Mouse (Mus musculus) gastrocnemius, postnatal 10 days (tissue): ENCODE data around the gene Twist2. TPM values are rescaled to one million over a fixed set of nuclear protein-coding genes. Genes with fewer than 3 reads are reported as not detected.

Experiments
- DNase-seq: peaks from one replicate; pipeline ENCODE4 v3.0.0; 2021; ENCODE audit warnings: mixed read lengths
- total RNA-seq, 2 experiments: library from RNA; stranded (reverse); gene quantifications; 2 replicates each; pipeline ENCODE4 v1.2.3; 2021

Twist2 gene
- total RNA-seq, 2 experiments from 2014 or later: 3.0 to 4.0 TPM

GRCm38 (mm10) chr1:91874633-91875032 lies 73.4 kb downstream of the Twist2 start:
- peak; percentile 76 for DNase-seq

GRCm38 (mm10) chr1:91875042-91875720 lies 73.9 kb downstream of the Twist2 start:
- DNase-seq: no peak

- no peak for DNase-seq
Measured at GRCm38 (mm10) chr1:91878696-91879095, 77.4 kb downstream of the Twist2 start.

- no peak for DNase-seq
Measured at GRCm38 (mm10) chr1:91880156-91880555, 78.9 kb downstream of the Twist2 start.

- DNase-seq: no peak
Measured at GRCm38 (mm10) chr1:91880899-91881298, 79.6 kb downstream of the Twist2 start.

GRCm38 (mm10) chr1:91883115-91883514 lies 81.9 kb downstream of the Twist2 start:
- no peak for DNase-seq

GRCm38 (mm10) chr1:91893598-91893997 lies 92.3 kb downstream of the Twist2 start:
- no peak for DNase-seq

- no peak for DNase-seq
Measured at GRCm38 (mm10) chr1:91894286-91894685, 93.0 kb downstream of the Twist2 start.

GRCm38 (mm10) chr1:91897078-91897477 lies 95.8 kb downstream of the Twist2 start:
- no peak for DNase-seq
